Mouse (Mus musculus) cerebellum, adult 2 months (tissue): ENCODE results near the gene Rai1.

Source experiments
- CTCF ChIP-seq: fragments of 200-500 bp; IDR thresholded peaks from 2 replicates; pipeline ENCODE4 v1.5.1; 2011; ENCODE audit warnings: low read depth, mild to moderate bottlenecking, control low read depth, low read length, moderate library complexity, borderline replicate concordance; ENCODE audit not compliant: insufficient read depth
- POLR2A ChIP-seq: fragments of 200-500 bp; IDR thresholded peaks from 2 replicates; pipeline ENCODE4 v1.6.1; 2011; ENCODE audit warnings: low read length, control low read depth, borderline replicate concordance; ENCODE audit not compliant: insufficient read depth

GRCm38 (mm10) chr11:60136491-60136890, 31.7 kb downstream of the Rai1 start:
- TF ChIP-seq POLR2A (no peak), CTCF (no peak)
